Mouse (Mus musculus): ENCODE measurements around the gene Dab1. TPM values are rescaled to one million over a fixed set of nuclear protein-coding genes. Genes with fewer than 3 reads are reported as not detected.
A peak's percentile ranks its signal among the peaks of the same experiment; 100 is the strongest.

Dab1 gene
- polyA plus RNA-seq, 1 experiment from 2014 or later, result 24.1 TPM

DNA sequence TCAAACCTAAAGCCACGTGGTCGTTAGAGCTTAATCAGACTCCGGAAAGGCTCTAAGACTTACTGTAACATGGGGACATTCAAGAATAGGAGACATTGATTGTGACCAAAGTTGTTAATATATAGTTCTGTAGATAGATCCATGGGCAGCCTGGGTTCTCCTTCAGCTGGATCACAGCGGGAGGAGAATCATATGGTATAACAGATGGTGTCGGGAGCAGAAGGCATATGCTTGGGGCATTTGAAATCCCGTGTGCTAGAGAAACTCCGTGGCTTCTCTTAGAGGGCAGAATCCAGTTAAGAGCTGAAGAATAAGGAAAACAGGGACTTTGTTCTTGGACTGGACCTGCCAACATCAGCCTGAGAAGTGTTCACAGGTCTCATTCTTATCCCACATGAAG lies 904.6 kb downstream of the Dab1 start:
- no peaks in the 10 kb centered on the region for H3K9me3 ChIP-seq (ENCODE audit: control insufficient read depth, low read length)
- no peak overlapping the region for H3K27ac ChIP-seq (ENCODE audit: low read depth)
- DNase-seq (ENCODE audit: low spot score) (no peak), ATAC-seq (replicated peaks; ENCODE audit: low FRiP score, low TSS enrichment, low read depth) (no peak)
- no peaks in the 10 kb centered on the region; the same call in 1 of the 2 replicates for H3K4me1 ChIP-seq (replicated peaks; ENCODE audit: control insufficient read depth, insufficient read depth, low read length)
- H3K9ac ChIP-seq (ENCODE audit: low read length), result no peak overlapping the region
- no peak overlapping the region for H3K4me2 ChIP-seq (ENCODE audit: low read length)
- H3K27me3 ChIP-seq (replicated peaks; ENCODE audit: control insufficient read depth, insufficient read depth, low read length), result no peaks in the 10 kb centered on the region
- WGBS, result 89% methylated on average over 7 of the region's 7 CpGs
- H3K36me3 ChIP-seq (ENCODE audit: control insufficient read depth, insufficient read depth, low read length), result no peaks in the 10 kb centered on the region
- no peak overlapping the region for H3K4me3 ChIP-seq (ENCODE audit: low read depth, low read length)

DNA sequence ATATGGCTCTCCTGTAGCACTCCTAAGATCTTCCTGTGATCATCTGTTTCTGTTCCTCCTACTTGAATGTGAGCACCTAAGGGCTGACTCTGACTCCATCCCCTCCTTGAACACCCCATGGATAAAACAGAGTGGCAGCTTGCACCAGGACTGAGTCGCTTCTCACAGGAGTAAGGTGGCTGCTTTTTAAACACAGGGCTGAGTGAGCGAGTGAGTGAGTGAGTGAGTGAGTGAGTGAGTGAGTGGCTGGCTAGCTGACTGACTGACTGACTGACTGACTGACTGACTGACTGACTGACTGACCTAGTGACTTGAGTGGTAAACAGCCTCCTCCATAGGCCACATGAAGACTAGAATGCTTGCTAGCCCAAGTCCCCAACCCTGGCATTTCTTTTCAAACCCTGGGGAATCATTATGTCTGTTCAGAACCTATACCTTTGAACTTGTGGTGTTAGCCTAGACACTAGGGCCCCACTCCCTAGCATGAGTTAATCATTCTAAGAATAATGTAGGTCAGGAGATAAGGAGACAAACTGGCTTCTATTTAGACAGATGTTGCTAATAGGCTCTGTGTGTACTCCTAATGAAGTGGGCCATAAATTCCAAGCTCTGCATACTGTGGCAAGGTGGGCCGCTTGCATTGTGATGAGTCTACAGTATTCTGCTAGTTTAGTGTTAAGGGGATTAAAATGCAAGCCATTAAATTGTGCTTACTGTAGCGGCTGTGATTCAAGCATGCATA lies 910.9 kb downstream of the Dab1 start:
- WGBS, result 59% methylated on average over 4 of the region's 4 CpGs
- ATAC-seq (replicated peaks; ENCODE audit: low FRiP score, low TSS enrichment, low read depth), result peak; percentile 85
- no peak overlapping the region for H3K27ac ChIP-seq (ENCODE audit: low read depth)

DNA sequence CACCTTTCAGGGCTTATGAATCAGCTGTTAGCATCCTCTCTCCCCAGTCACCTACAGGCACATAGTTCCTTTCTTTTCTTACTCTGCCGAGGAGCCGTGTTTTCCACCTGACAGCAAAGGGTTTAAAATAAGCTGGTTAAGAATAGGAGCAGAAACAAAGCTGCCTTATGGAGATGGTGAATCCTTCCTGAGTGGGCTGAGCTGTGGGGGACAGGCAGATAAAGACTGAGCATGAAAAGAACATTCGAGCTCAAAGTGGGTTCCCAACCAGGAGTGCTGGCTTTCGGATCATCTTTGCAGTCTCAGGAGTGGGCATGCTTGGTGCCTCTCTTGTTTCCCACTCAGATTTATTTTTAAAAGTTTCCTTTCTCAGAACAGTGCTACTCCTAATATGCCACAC lies 913.7 kb downstream of the Dab1 start:
- Histone ChIP-seq H3K36me3 (ENCODE audit: control insufficient read depth, insufficient read depth, low read length) (no peaks in the 10 kb centered on the region), H3K27ac (ENCODE audit: low read depth) (no peak overlapping the region), H3K4me2 (ENCODE audit: low read length) (no peak overlapping the region), H3K4me1 (replicated peaks; ENCODE audit: control insufficient read depth, insufficient read depth, low read length) (no peaks in the 10 kb centered on the region), H3K9ac (ENCODE audit: low read length) (no peak overlapping the region), H3K9me3 (ENCODE audit: control insufficient read depth, low read length) (no peaks in the 10 kb centered on the region), H3K4me3 (ENCODE audit: low read depth, low read length) (no peak overlapping the region), H3K27me3 (replicated peaks; ENCODE audit: control insufficient read depth, insufficient read depth, low read length) (no peaks in the 10 kb centered on the region)
- DNase-seq (ENCODE audit: low spot score) (no peak), ATAC-seq (replicated peaks; ENCODE audit: low FRiP score, low TSS enrichment, low read depth) (no peak)
- WGBS, result 82% methylated on average over 4 of the region's 4 CpGs

More for the DNA sequence above, 910.9 kb downstream of the Dab1 start:
- H3K27me3 ChIP-seq (replicated peaks; ENCODE audit: control insufficient read depth, insufficient read depth, low read length), result no peaks in the 10 kb centered on the region
- DNase-seq (ENCODE audit: low spot score), result no peak
- H3K4me2 ChIP-seq (ENCODE audit: low read length), result no peak overlapping the region
- H3K9me3 ChIP-seq (ENCODE audit: control insufficient read depth, low read length), result no peaks in the 10 kb centered on the region
- no peaks in the 10 kb centered on the region for H3K36me3 ChIP-seq (ENCODE audit: control insufficient read depth, insufficient read depth, low read length)
- no peak overlapping the region for H3K4me3 ChIP-seq (ENCODE audit: low read depth, low read length)
- no peaks in the 10 kb centered on the region for H3K4me1 ChIP-seq (replicated peaks; ENCODE audit: control insufficient read depth, insufficient read depth, low read length)
- H3K9ac ChIP-seq (ENCODE audit: low read length), result no peak overlapping the region

DNA sequence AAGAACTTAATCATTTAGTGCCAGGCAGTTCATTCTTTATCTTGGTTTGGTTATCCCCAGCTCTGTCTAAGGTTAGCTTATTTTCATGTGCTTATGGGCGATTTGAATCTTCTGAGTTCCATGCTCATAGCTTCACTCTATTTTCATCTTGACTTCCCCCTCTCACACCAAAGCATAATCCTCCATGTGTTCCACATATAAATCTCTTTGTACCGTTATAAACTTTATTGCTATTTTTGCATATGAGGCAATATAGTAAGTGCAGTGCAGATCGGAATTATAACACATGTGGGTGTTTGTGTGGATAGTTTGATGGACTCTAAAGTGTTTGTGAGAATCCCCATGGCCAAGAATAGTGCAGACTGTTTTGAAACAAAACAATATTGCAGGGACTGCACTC lies 919.3 kb downstream of the Dab1 start:
- no peaks in the 10 kb centered on the region for H3K4me1 ChIP-seq (replicated peaks; ENCODE audit: control insufficient read depth, insufficient read depth, low read length)
- no peaks in the 10 kb centered on the region for H3K36me3 ChIP-seq (ENCODE audit: control insufficient read depth, insufficient read depth, low read length)
- 85% methylated on average over 3 of the region's 3 CpGs for WGBS

DNA sequence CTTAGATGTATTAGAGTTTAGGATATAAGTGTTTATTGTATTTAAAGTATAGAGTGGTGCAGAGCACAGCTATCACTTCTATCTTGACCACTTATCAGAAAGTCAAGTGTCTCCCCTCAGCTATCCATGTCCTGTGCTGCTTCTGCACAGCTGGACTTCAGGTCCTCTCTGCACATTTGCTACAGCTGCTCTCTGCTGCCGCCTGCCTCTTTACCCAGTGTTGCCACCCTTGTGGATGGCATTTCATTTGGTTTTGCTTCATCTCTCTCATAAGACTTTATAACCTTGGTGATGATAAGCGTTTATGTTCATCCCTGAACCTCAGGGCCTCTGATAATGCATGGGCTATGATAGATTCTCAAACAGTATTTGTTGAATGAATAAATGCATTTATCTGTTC lies 919.9 kb downstream of the Dab1 start:
- Histone ChIP-seq H3K27me3 (replicated peaks; ENCODE audit: control insufficient read depth, insufficient read depth, low read length) (no peaks in the 10 kb centered on the region), H3K36me3 (ENCODE audit: control insufficient read depth, insufficient read depth, low read length) (no peaks in the 10 kb centered on the region), H3K27ac (ENCODE audit: low read depth) (no peak overlapping the region), H3K4me3 (ENCODE audit: low read depth, low read length) (no peak overlapping the region), H3K4me1 (replicated peaks; ENCODE audit: control insufficient read depth, insufficient read depth, low read length) (no peaks in the 10 kb centered on the region), H3K9ac (ENCODE audit: low read length) (no peak overlapping the region), H3K4me2 (ENCODE audit: low read length) (no peak overlapping the region), H3K9me3 (ENCODE audit: control insufficient read depth, low read length) (no peaks in the 10 kb centered on the region)
- WGBS, result 78% methylated on average over 2 of the region's 2 CpGs
- ATAC-seq (replicated peaks; ENCODE audit: low FRiP score, low TSS enrichment, low read depth) (no peak), DNase-seq (ENCODE audit: low spot score) (no peak)

More for the DNA sequence above, 919.3 kb downstream of the Dab1 start:
- H3K9ac ChIP-seq (ENCODE audit: low read length), result no peak overlapping the region
- no peaks in the 10 kb centered on the region for H3K27me3 ChIP-seq (replicated peaks; ENCODE audit: control insufficient read depth, insufficient read depth, low read length)
- no peak overlapping the region for H3K4me3 ChIP-seq (ENCODE audit: low read depth, low read length)
- DNase-seq (ENCODE audit: low spot score), result no peak
- ATAC-seq (replicated peaks; ENCODE audit: low FRiP score, low TSS enrichment, low read depth), result no peak
- no peak overlapping the region for H3K4me2 ChIP-seq (ENCODE audit: low read length)
- H3K27ac ChIP-seq (ENCODE audit: low read depth), result no peak overlapping the region
- H3K9me3 ChIP-seq (ENCODE audit: control insufficient read depth, low read length), result no peaks in the 10 kb centered on the region

DNA sequence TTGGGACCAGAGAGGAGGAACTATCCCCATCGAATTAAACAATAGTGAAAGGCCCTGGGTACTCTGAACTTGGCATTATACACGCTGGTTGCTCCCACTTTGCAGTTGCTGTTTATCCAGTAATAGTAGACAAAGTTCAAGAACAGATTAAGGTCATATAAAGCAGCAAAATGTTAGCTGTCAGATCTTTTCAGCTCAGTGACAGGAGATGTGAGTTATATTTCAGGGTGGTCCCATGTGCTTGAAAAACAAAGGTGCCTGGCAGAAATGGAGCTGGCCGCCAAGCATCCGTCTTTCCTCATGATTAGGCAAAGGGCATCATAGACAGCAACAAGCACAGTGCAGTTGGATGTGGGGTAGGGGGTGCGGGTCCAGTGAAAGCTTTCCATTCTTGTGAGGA lies 927.9 kb downstream of the Dab1 start:
- H3K4me1 ChIP-seq (replicated peaks; ENCODE audit: control insufficient read depth, insufficient read depth, low read length), result no peaks in the 10 kb centered on the region
- no peaks in the 10 kb centered on the region for H3K9me3 ChIP-seq (ENCODE audit: control insufficient read depth, low read length)
- 88% methylated on average over 5 of the region's 5 CpGs for WGBS
- H3K4me3 ChIP-seq (ENCODE audit: low read depth, low read length), result no peak overlapping the region
- no peak overlapping the region for H3K9ac ChIP-seq (ENCODE audit: low read length)
- H3K4me2 ChIP-seq (ENCODE audit: low read length), result no peak overlapping the region
- DNase-seq (ENCODE audit: low spot score) (no peak), ATAC-seq (replicated peaks; ENCODE audit: low FRiP score, low TSS enrichment, low read depth) (no peak)
- H3K36me3 ChIP-seq (ENCODE audit: control insufficient read depth, insufficient read depth, low read length), result no peaks in the 10 kb centered on the region
- no peaks in the 10 kb centered on the region for H3K27me3 ChIP-seq (replicated peaks; ENCODE audit: control insufficient read depth, insufficient read depth, low read length)
- H3K27ac ChIP-seq (ENCODE audit: low read depth), result no peak overlapping the region

DNA sequence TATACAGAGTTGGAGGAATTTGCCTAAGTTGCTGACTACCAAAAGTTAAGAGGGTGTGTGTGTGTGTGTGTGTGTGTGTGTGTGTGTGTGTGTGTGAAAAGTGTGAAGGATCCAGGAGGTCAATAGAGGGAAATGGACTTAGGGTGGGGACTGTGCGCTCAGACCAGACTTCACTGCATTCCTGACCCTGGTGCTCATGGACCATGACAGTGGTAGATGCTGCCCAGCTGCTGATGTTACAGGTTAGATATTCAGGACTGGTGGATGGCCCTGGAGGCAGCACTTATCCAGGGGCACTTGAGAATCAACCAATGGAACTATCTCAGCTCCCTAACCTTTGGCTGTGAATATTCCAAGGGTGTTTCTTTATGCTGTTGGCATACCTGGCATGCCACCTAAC lies 929.1 kb downstream of the Dab1 start:
- DNase-seq (ENCODE audit: low spot score), result no peak
- H3K9me3 ChIP-seq (ENCODE audit: control insufficient read depth, low read length), result no peaks in the 10 kb centered on the region
- H3K4me2 ChIP-seq (ENCODE audit: low read length), result no peak overlapping the region
- no peak overlapping the region for H3K9ac ChIP-seq (ENCODE audit: low read length)
- H3K27ac ChIP-seq (ENCODE audit: low read depth), result no peak overlapping the region
- no peaks in the 10 kb centered on the region for H3K36me3 ChIP-seq (ENCODE audit: control insufficient read depth, insufficient read depth, low read length)
- no peak overlapping the region for H3K4me3 ChIP-seq (ENCODE audit: low read depth, low read length)
- H3K27me3 ChIP-seq (replicated peaks; ENCODE audit: control insufficient read depth, insufficient read depth, low read length), result no peaks in the 10 kb centered on the region
- no peaks in the 10 kb centered on the region for H3K4me1 ChIP-seq (replicated peaks; ENCODE audit: control insufficient read depth, insufficient read depth, low read length)
- WGBS, result 81% methylated on average over 1 of the region's 1 CpGs
- no peak for ATAC-seq (replicated peaks; ENCODE audit: low FRiP score, low TSS enrichment, low read depth)

DNA sequence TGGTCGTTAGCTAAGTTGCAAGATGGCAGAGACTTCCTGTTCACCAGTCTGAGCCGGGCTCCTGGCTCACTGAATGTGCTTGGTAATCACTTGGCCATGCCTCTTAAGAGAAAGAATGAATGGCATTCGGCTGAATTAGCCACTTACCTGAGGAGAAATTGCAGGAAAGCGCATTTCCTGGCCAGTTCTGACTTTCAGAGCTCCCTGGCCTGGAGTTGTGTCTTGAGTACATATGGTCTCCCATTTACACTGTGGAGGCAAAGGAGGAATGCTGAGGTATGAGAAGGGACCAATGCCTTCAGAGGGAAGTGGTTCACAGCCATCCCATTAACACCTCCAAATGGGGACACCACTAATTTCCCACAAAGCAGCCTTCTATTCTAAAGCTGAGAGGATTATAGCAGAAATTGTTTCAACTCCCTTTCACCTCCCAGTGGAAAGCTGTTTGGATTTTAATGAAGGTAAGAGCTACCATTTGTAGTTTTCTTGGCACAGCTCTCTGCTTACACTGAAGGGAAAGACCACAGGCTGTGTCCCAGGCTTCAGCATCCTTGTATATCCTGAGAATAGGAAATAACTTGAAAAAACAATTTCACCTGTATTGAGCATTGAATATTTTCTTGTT lies 931.5 kb downstream of the Dab1 start:
- Histone ChIP-seq H3K36me3 (ENCODE audit: control insufficient read depth, insufficient read depth, low read length) (no peaks in the 10 kb centered on the region), H3K4me1 (replicated peaks; ENCODE audit: control insufficient read depth, insufficient read depth, low read length) (no peaks in the 10 kb centered on the region), H3K4me3 (ENCODE audit: low read depth, low read length) (no peak overlapping the region), H3K9me3 (ENCODE audit: control insufficient read depth, low read length) (no peaks in the 10 kb centered on the region), H3K27ac (ENCODE audit: low read depth) (no peak overlapping the region), H3K4me2 (ENCODE audit: low read length) (no peak overlapping the region), H3K27me3 (replicated peaks; ENCODE audit: control insufficient read depth, insufficient read depth, low read length) (no peaks in the 10 kb centered on the region), H3K9ac (ENCODE audit: low read length) (no peak overlapping the region)
- WGBS, result 61% methylated on average over 4 of the region's 4 CpGs
- ATAC-seq (replicated peaks; ENCODE audit: low FRiP score, low TSS enrichment, low read depth) (no peak), DNase-seq (ENCODE audit: low spot score) (no peak)

All from intestine, embryonic 14.5 days (tissue).